Mouse (Mus musculus): ENCODE measurements around the gene Farp1.
"Not testable (repeated sequence)": the region's sequence is repeated elsewhere in the genome, so short reads cannot be mapped to it uniquely, and the experiment has no call there.

The Farp1 gene

GRCm38 (mm10) chr14:121180611-121181010 is 145.6 kb downstream of the Farp1 start:
- no peak for DNase-seq (ENCODE audit: low read depth in 2 of 2, low spot score in 2 of 2)

GRCm38 (mm10) chr14:121181798-121182197 is 146.8 kb downstream of the Farp1 start:
- no peak for DNase-seq (ENCODE audit: low read depth in 2 of 2, low spot score in 2 of 2)

- no peak for DNase-seq (ENCODE audit: low read depth in 2 of 2, low spot score in 2 of 2)
Observed at GRCm38 (mm10) chr14:121182967-121183366, 148.0 kb downstream of the Farp1 start.

- DNase-seq (ENCODE audit: low read depth in 2 of 2, low spot score in 2 of 2): no peak
Observed at GRCm38 (mm10) chr14:121183414-121184130, 148.6 kb downstream of the Farp1 start.

GRCm38 (mm10) chr14:121184351-121184750 is 149.4 kb downstream of the Farp1 start:
- DNase-seq (ENCODE audit: low read depth in 2 of 2, low spot score in 2 of 2): no peak

- DNase-seq (ENCODE audit: low read depth in 2 of 2, low spot score in 2 of 2): no peak
Observed at GRCm38 (mm10) chr14:121186402-121186894, 151.4 kb downstream of the Farp1 start.

- not testable (repeated sequence) for DNase-seq (ENCODE audit: low read depth in 2 of 2, low spot score in 2 of 2)
Observed at GRCm38 (mm10) chr14:121189840-121190239, 154.8 kb downstream of the Farp1 start.

- no peak for DNase-seq (ENCODE audit: low read depth in 2 of 2, low spot score in 2 of 2)
Observed at GRCm38 (mm10) chr14:121190386-121190785, 155.4 kb downstream of the Farp1 start.

- DNase-seq (ENCODE audit: low read depth in 2 of 2, low spot score in 2 of 2): no peak
Observed at GRCm38 (mm10) chr14:121191739-121192138, 156.7 kb downstream of the Farp1 start.

- DNase-seq (ENCODE audit: low read depth in 2 of 2, low spot score in 2 of 2): no peak
Observed at GRCm38 (mm10) chr14:121192394-121192793, 157.4 kb downstream of the Farp1 start.

GRCm38 (mm10) chr14:121193981-121194380 is 159.0 kb downstream of the Farp1 start:
- DNase-seq (ENCODE audit: low read depth in 2 of 2, low spot score in 2 of 2): no peak

GRCm38 (mm10) chr14:121198915-121199572 is 164.0 kb downstream of the Farp1 start:
- no peak for DNase-seq (ENCODE audit: low read depth in 2 of 2, low spot score in 2 of 2)

GRCm38 (mm10) chr14:121199789-121200188 is 164.8 kb downstream of the Farp1 start:
- DNase-seq (ENCODE audit: low read depth in 2 of 2, low spot score in 2 of 2): no peak

- no peak for DNase-seq (ENCODE audit: low read depth in 2 of 2, low spot score in 2 of 2)
Observed at GRCm38 (mm10) chr14:121200353-121200752, 165.4 kb downstream of the Farp1 start.

- no peak for DNase-seq (ENCODE audit: low read depth in 2 of 2, low spot score in 2 of 2)
Observed at GRCm38 (mm10) chr14:121201178-121201577, 166.2 kb downstream of the Farp1 start.

GRCm38 (mm10) chr14:121205459-121205858 is 170.5 kb downstream of the Farp1 start:
- no peak for DNase-seq (ENCODE audit: low read depth in 2 of 2, low spot score in 2 of 2)

GRCm38 (mm10) chr14:121207441-121208158 is 172.6 kb downstream of the Farp1 start:
- DNase-seq (ENCODE audit: low read depth in 2 of 2, low spot score in 2 of 2): no peak

- DNase-seq (ENCODE audit: low read depth in 2 of 2, low spot score in 2 of 2): no peak
Observed at GRCm38 (mm10) chr14:121208159-121208515, 173.1 kb downstream of the Farp1 start.

GRCm38 (mm10) chr14:121210318-121210717 is 175.3 kb downstream of the Farp1 start:
- DNase-seq (ENCODE audit: low read depth in 2 of 2, low spot score in 2 of 2): no peak

- DNase-seq (ENCODE audit: low read depth in 2 of 2, low spot score in 2 of 2): no peak
Observed at GRCm38 (mm10) chr14:121213650-121214049, 178.7 kb downstream of the Farp1 start.

GRCm38 (mm10) chr14:121214636-121215257 is 179.7 kb downstream of the Farp1 start:
- DNase-seq (ENCODE audit: low read depth in 2 of 2, low spot score in 2 of 2): no peak
